Mouse (Mus musculus) cerebral cortex, adult 2 months (tissue): ENCODE results near the gene Krt7.

Experiments used
- WGBS: fragments of 180-500 bp; shearing (Covaris S2); methylation state at CpG from one replicate; pipeline ENCODE4 v1.1.7; 2018; 5-methylcytosine and 5-hydroxymethylcytosine counted together

Gene Krt7

GRCm38 (mm10) chr15:101410775-101411174 lies at the start of gene Krt7:
TSS of gene Krt7 (plus strand) at chr15:101411043.
- 75% methylated on average over 2 of the region's 2 CpGs for WGBS

GRCm38 (mm10) chr15:101362393-101363010 lies 48.3 kb upstream of the Krt7 start:
- 76% methylated on average over 4 of the region's 4 CpGs for WGBS

- WGBS: 87% methylated on average over 6 of the region's 6 CpGs
These were observed 46.9 kb upstream of the Krt7 start for GRCm38 (mm10) chr15:101363933-101364332.

GRCm38 (mm10) chr15:101364425-101364824 lies 46.4 kb upstream of the Krt7 start:
- WGBS: 83% methylated on average over 6 of the region's 6 CpGs

- WGBS: 67% methylated on average over 7 of the region's 7 CpGs
These were observed 45.8 kb upstream of the Krt7 start for GRCm38 (mm10) chr15:101364891-101365671.

- WGBS: 69% methylated on average over 4 of the region's 4 CpGs
These were observed 45.1 kb upstream of the Krt7 start for GRCm38 (mm10) chr15:101365721-101366120.

GRCm38 (mm10) chr15:101366482-101366881 lies 44.4 kb upstream of the Krt7 start:
- WGBS: 79% methylated on average over 3 of the region's 3 CpGs

GRCm38 (mm10) chr15:101366926-101367325 lies 43.9 kb upstream of the Krt7 start:
- 66% methylated on average over 2 of the region's 2 CpGs for WGBS

GRCm38 (mm10) chr15:101367497-101367896 lies 43.3 kb upstream of the Krt7 start:
- 78% methylated on average over 8 of the region's 8 CpGs for WGBS

GRCm38 (mm10) chr15:101368015-101368414 lies 42.8 kb upstream of the Krt7 start:
- WGBS: 44% methylated on average over 6 of the region's 6 CpGs

- WGBS: 66% methylated on average over 11 of the region's 11 CpGs
These were observed 42.1 kb upstream of the Krt7 start for GRCm38 (mm10) chr15:101368502-101369381.

GRCm38 (mm10) chr15:101369382-101370100 lies 41.3 kb upstream of the Krt7 start:
- 73% methylated on average over 12 of the region's 12 CpGs for WGBS

GRCm38 (mm10) chr15:101370101-101370911 lies 40.5 kb upstream of the Krt7 start, which contains the start of gene Krt80:
TSS of gene Krt80 (minus strand) at chr15:101370162.
- 71% methylated on average over 22 of the region's 22 CpGs for WGBS

GRCm38 (mm10) chr15:101371141-101371985 lies 39.5 kb upstream of the Krt7 start:
- 89% methylated on average over 15 of the region's 15 CpGs for WGBS

GRCm38 (mm10) chr15:101372131-101372977 lies 38.5 kb upstream of the Krt7 start:
- 76% methylated on average over 7 of the region's 7 CpGs for WGBS

- 55% methylated on average over 16 of the region's 16 CpGs for WGBS
These were observed 37.5 kb upstream of the Krt7 start for GRCm38 (mm10) chr15:101373286-101373898.

GRCm38 (mm10) chr15:101374879-101375278 lies 36.0 kb upstream of the Krt7 start:
- WGBS: 62% methylated on average over 4 of the region's 4 CpGs
